Mouse (Mus musculus): ENCODE measurements around the gene Ankrd60. TPM values are rescaled to one million over a fixed set of nuclear protein-coding genes. Genes with fewer than 3 reads are reported as not detected.

The Ankrd60 gene
- polyA plus RNA-seq, 1 experiment from 2014 or later: not detected

DNA sequence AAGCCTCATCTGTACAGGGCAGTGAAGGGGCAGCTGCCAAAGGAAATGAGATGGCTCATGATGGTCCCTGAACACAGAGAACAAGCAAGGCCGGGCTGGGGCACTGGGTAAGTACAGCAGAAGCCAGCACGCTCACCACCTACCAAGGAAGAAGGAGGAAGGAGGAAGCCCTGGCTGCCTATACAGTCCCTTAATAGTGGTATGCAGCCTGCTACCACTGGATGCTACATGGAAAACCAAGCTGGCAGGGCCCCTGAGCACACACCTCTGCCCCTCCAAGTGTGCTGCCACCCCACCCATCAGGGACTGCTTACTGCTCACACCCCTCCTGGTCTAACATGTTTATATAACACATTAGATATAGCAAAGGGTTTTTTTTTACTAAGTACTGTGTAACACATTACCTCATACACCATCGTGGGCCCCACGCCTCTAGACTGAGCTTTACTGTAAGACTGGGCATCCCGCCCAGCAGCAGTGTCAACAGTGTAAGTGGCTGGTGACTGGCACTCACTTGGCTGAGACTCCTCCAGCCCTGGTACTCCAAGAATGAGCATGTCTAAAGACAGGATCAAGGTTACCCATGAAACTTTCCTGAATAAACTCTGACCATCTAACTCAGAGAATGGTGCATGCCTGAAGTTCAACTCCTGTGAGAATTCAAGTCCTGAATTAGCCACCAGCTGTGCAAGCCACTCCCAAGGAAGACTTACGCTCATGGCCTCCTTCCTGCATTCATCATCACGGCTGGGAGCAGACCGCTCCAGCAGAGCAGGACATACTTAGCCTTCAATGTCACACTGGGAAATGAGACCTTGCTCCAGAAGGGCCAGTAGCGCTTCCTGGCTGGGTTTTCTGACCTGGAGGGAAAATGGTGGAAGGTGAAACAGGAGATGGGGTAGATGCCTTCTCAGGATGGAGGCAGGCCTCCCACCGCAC is 30.1 kb upstream of the Ankrd60 start:
- ATAC-seq: peak; percentile 81
- Histone ChIP-seq H3K36me3 (ENCODE audit: control insufficient read depth, insufficient read depth, low read length) (no peaks in the 10 kb centered on the region), H3K27ac (ENCODE audit: low read length) (no peak overlapping the region), H3K9ac (ENCODE audit: low read depth, low read length) (no peak overlapping the region), H3K4me1 (ENCODE audit: control insufficient read depth, insufficient read depth, low read length) (peaks cover 8% of the 10 kb centered on the region), H3K9me3 (ENCODE audit: control insufficient read depth, low read length) (no peaks in the 10 kb centered on the region), H3K4me2 (ENCODE audit: low read depth, low read length) (no peak overlapping the region), H3K27me3 (replicated peaks; ENCODE audit: control insufficient read depth, insufficient read depth, low read length) (0 out of 2 replicates have a peak, but pooled peaks cover 9% of the 10 kb centered on the region), H3K4me3 (ENCODE audit: low read length) (no peak overlapping the region)
- WGBS: 70% methylated on average over 10 of the region's 10 CpGs

DNA sequence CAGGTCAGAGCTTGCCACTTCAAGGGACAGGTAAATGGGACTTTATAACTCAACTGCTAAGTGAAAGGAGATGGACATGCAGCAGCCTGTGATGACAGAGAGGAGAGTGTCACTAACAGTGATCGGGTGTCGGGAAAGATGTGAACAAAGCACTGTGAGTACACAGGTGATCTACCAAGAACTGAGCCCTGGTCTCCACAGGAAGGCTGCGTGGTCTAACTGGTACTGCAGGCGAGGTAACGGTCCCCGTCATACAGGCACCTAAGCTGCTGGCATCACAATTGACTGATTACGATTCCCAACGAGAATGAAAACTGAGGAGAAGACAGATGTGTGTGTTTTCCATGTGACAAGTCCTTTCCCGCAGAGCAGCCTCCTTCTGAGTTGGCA is 28.2 kb upstream of the Ankrd60 start:
- WGBS: 86% methylated on average over 9 of the region's 9 CpGs
- no peak overlapping the region for H3K4me2 ChIP-seq (ENCODE audit: low read depth, low read length)
- ATAC-seq: no peak
- H3K27ac ChIP-seq (ENCODE audit: low read length): no peak overlapping the region
- no peak overlapping the region for H3K4me3 ChIP-seq (ENCODE audit: low read length)
- no peak overlapping the region for H3K9ac ChIP-seq (ENCODE audit: low read depth, low read length)
- H3K36me3 ChIP-seq (ENCODE audit: control insufficient read depth, insufficient read depth, low read length): no peaks in the 10 kb centered on the region
- 0 out of 2 replicates have a peak, but pooled peaks cover 6% of the 10 kb centered on the region for H3K27me3 ChIP-seq (replicated peaks; ENCODE audit: control insufficient read depth, insufficient read depth, low read length)
- H3K4me1 ChIP-seq (ENCODE audit: control insufficient read depth, insufficient read depth, low read length): peaks cover 8% of the 10 kb centered on the region
- no peaks in the 10 kb centered on the region for H3K9me3 ChIP-seq (ENCODE audit: control insufficient read depth, low read length)

DNA sequence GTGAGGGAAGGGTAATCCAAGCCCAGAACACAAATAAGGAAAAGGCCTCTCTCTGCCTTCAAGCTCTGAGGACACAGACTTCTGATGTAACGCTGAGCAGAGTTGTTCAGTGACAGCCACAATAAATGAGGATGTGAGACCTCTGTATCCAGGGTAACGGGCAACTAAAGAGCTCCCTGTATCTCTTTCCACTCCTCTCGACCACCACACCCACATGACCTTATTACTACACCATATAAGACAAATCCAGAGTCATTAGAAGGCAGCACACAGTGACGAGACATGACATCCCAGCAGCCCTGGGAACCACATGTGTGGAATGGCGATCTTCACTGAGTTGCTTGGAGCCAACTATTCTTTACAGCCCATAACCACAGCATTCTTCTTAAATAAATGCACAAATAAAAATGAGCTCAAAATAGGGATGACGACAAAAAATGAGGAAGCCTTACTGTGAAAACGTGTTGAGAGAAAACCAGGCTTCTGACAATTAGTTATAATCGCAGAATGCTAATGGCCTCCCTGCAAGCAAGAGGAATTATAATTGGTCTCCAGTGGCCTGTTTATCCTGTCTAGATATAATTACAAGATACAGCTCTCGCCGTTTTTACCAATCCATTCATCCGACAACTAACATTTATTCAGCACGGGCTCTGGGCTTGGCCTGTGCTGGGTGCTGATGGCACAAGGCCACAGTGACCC is 27.7 kb upstream of the Ankrd60 start:
- 0 out of 2 replicates have a peak, but pooled peaks cover under 1% of the 10 kb centered on the region for H3K27me3 ChIP-seq (replicated peaks; ENCODE audit: control insufficient read depth, insufficient read depth, low read length)
- 64% methylated on average over 12 of the region's 12 CpGs for WGBS
- no peaks in the 10 kb centered on the region for H3K36me3 ChIP-seq (ENCODE audit: control insufficient read depth, insufficient read depth, low read length)

DNA sequence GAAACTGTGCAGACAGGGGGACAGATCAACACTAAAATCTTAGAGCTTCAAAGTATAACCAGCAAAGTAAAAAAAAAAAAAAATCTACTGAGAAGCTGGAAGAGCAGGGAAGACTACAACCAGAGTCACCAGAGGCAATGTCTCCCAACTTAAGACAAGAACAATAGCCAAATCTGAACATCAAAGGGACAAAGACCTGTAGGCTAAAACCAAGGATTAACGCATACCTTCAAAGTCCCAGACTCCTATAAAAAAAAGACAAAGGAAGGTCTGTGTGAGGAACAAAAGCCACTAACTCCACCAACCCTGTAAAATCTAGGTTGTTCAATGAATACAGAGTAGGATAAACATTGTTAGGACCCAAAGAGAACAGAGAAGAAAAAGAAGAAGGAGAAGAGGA is 23.7 kb upstream of the Ankrd60 start:
- no peak overlapping the region for H3K4me3 ChIP-seq (ENCODE audit: low read length)
- no peak overlapping the region for H3K4me2 ChIP-seq (ENCODE audit: low read depth, low read length)
- H3K36me3 ChIP-seq (ENCODE audit: control insufficient read depth, insufficient read depth, low read length): no peaks in the 10 kb centered on the region
- H3K27me3 ChIP-seq (replicated peaks; ENCODE audit: control insufficient read depth, insufficient read depth, low read length): no peaks in the 10 kb centered on the region
- 97% methylated on average over 1 of the region's 1 CpGs for WGBS
- ATAC-seq: no peak
- H3K27ac ChIP-seq (ENCODE audit: low read length): no peak overlapping the region
- H3K4me1 ChIP-seq (ENCODE audit: control insufficient read depth, insufficient read depth, low read length): no peaks in the 10 kb centered on the region
- no peaks in the 10 kb centered on the region for H3K9me3 ChIP-seq (ENCODE audit: control insufficient read depth, low read length)
- no peak overlapping the region for H3K9ac ChIP-seq (ENCODE audit: low read depth, low read length)

More for the DNA sequence above, 27.7 kb upstream of the Ankrd60 start:
- H3K4me2 ChIP-seq (ENCODE audit: low read depth, low read length): no peak overlapping the region
- ATAC-seq: no peak
- H3K4me1 ChIP-seq (ENCODE audit: control insufficient read depth, insufficient read depth, low read length): peaks cover 8% of the 10 kb centered on the region; the same call in 1 of the 2 replicates
- H3K4me3 ChIP-seq (ENCODE audit: low read length): no peak overlapping the region
- no peak overlapping the region for H3K9ac ChIP-seq (ENCODE audit: low read depth, low read length)
- no peaks in the 10 kb centered on the region for H3K9me3 ChIP-seq (ENCODE audit: control insufficient read depth, low read length)
- no peak overlapping the region for H3K27ac ChIP-seq (ENCODE audit: low read length)

DNA sequence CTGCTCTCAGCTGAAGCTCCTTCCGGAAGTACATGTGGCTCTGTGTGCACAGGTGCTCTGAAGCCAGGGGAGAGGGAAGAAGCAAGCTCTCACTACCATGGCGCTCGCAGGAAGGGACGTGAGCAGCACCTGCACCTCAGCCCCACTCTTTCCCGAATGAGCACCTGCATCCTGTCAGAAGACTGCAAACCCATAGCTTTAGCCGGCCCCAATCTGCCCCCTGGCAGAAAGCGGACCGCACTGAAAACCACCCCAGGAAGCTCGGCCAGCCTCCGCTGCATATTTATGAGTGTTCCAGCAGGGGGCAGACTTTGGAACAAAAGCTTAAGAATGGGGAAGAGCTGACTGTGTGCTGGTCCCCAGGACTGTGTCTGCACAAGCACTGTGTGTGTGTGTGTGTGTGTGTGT is 17.2 kb upstream of the Ankrd60 start:
- Histone ChIP-seq H3K27me3 (replicated peaks; ENCODE audit: control insufficient read depth, insufficient read depth, low read length) (no peaks in the 10 kb centered on the region), H3K36me3 (ENCODE audit: control insufficient read depth, insufficient read depth, low read length) (no peaks in the 10 kb centered on the region), H3K27ac (ENCODE audit: low read length) (no peak overlapping the region), H3K9ac (ENCODE audit: low read depth, low read length) (no peak overlapping the region), H3K4me2 (ENCODE audit: low read depth, low read length) (no peak overlapping the region), H3K4me3 (ENCODE audit: low read length) (no peak overlapping the region), H3K4me1 (ENCODE audit: control insufficient read depth, insufficient read depth, low read length) (no peaks in the 10 kb centered on the region), H3K9me3 (ENCODE audit: control insufficient read depth, low read length) (no peaks in the 10 kb centered on the region)
- 0 out of 2 replicates have a peak, but pooled peaks have one; percentile 4 for ATAC-seq
- 73% methylated on average over 10 of the region's 10 CpGs for WGBS

DNA sequence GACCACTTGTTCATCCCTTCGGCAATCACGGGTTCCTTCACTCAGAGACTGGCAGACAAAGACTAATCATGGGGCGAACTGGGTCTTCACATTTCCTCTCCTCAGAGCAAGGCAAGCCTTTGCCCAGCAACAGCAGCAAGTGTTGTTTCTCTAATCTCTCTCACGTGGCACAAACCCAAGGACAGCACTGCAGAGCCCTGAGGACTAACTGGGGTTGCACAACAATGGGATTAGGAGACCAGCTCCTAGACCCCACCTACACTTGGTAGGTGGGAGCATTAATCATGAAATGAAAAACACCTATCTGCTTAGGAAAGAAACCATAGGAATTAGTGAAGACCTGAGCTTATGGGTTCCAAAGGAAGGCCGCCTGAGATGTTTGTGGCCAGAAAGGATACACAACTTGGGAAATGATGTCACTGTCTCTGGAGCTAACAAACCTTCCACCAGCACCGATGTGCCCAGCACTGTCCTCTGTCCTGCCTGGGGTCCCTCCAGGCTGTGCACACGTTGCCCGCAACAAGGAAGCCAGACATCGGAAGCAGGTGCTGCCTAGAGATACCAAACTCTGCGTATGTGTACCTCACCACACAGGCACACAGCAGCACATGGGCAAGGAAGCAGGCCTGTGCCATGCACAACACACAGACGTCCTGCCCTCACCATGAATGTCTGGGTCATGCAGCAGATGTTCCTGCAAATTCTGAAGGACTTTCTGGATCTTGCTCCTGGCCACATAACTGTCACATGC is 16.3 kb upstream of the Ankrd60 start:
- no peak overlapping the region for H3K27ac ChIP-seq (ENCODE audit: low read length)
- no peaks in the 10 kb centered on the region for H3K36me3 ChIP-seq (ENCODE audit: control insufficient read depth, insufficient read depth, low read length)
- no peaks in the 10 kb centered on the region for H3K9me3 ChIP-seq (ENCODE audit: control insufficient read depth, low read length)
- H3K27me3 ChIP-seq (replicated peaks; ENCODE audit: control insufficient read depth, insufficient read depth, low read length): no peaks in the 10 kb centered on the region
- no peak overlapping the region for H3K4me3 ChIP-seq (ENCODE audit: low read length)
- no peak overlapping the region for H3K4me2 ChIP-seq (ENCODE audit: low read depth, low read length)
- H3K9ac ChIP-seq (ENCODE audit: low read depth, low read length): no peak overlapping the region
- peak; percentile 54 for ATAC-seq
- 76% methylated on average over 11 of the region's 11 CpGs for WGBS
- no peaks in the 10 kb centered on the region for H3K4me1 ChIP-seq (ENCODE audit: control insufficient read depth, insufficient read depth, low read length)

DNA sequence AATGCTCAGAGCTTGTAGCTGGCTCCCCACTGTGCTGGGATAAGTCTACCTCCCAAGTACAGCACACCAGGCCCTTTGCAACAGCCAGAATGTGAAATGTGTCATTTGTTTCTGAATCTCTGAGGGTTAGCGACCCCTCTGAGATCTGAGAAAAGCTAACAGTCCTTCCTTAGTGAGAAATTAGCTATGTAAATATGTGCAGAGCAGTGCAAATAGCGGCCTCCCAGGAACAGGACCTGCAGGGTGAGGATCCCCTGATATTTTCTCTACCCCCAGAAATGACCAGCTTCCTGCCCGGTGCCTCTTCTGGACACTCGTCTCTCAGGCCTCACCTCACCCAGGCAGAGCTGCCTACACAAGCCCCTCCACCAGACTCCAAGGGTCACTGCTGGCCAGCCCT is 15.7 kb upstream of the Ankrd60 start:
- Histone ChIP-seq H3K27ac (ENCODE audit: low read length) (no peak overlapping the region), H3K4me1 (ENCODE audit: control insufficient read depth, insufficient read depth, low read length) (no peaks in the 10 kb centered on the region), H3K36me3 (ENCODE audit: control insufficient read depth, insufficient read depth, low read length) (no peaks in the 10 kb centered on the region), H3K27me3 (replicated peaks; ENCODE audit: control insufficient read depth, insufficient read depth, low read length) (no peaks in the 10 kb centered on the region), H3K4me3 (ENCODE audit: low read length) (no peak overlapping the region), H3K9me3 (ENCODE audit: control insufficient read depth, low read length) (no peaks in the 10 kb centered on the region), H3K4me2 (ENCODE audit: low read depth, low read length) (no peak overlapping the region), H3K9ac (ENCODE audit: low read depth, low read length) (no peak overlapping the region)
- 70% methylated on average over 4 of the region's 4 CpGs for WGBS
- peak; percentile 54; the same call in 1 of the 2 replicates for ATAC-seq

DNA sequence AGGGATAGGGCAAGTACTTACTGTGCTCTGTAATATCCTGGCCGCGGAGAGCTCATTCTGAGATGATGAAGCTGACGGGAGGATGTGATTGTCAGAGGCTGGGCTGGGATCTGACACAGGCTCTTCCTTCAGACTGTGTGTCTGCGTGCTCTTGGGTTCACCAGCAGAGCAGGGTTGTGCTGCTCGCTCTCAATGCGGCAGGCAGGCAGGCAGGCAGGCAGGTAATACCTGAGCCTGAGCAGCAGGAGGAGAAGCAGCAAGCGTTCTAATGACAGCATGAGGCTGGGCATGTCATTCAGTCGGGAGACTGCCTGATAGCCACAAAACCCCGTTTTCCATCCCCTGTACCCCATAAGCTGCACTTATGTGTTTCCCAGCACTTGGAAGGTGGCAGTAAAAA is 14.6 kb upstream of the Ankrd60 start:
- Histone ChIP-seq H3K4me1 (ENCODE audit: control insufficient read depth, insufficient read depth, low read length) (no peaks in the 10 kb centered on the region), H3K4me2 (ENCODE audit: low read depth, low read length) (no peak overlapping the region), H3K4me3 (ENCODE audit: low read length) (no peak overlapping the region), H3K36me3 (ENCODE audit: control insufficient read depth, insufficient read depth, low read length) (no peaks in the 10 kb centered on the region), H3K9ac (ENCODE audit: low read depth, low read length) (no peak overlapping the region), H3K9me3 (ENCODE audit: control insufficient read depth, low read length) (no peaks in the 10 kb centered on the region), H3K27me3 (replicated peaks; ENCODE audit: control insufficient read depth, insufficient read depth, low read length) (no peaks in the 10 kb centered on the region), H3K27ac (ENCODE audit: low read length) (no peak overlapping the region)
- no peak for ATAC-seq
- 73% methylated on average over 9 of the region's 9 CpGs for WGBS

DNA sequence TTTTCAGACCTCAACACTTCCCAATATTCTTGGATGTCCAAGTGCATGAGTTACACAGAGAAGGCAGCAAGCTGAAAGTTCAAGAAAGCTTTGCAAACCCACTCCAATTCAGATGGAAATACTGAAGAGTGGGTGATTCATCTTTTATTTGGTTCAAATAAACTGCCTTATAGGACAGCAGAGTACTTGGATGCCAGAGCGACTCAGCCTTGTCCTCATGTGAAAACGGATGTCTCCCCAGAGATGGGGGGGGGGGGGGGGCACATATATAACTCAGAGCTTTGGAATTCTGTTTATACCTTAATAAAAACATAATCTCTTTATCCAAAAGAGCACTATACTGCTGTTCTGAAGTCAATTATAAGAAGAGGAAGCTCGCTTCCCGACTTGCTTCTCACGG is 9.2 kb upstream of the Ankrd60 start:
- H3K27me3 ChIP-seq (replicated peaks; ENCODE audit: control insufficient read depth, insufficient read depth, low read length): peaks cover 12% of the 10 kb centered on the region; the same call in 1 of the 2 replicates
- H3K9ac ChIP-seq (ENCODE audit: low read depth, low read length): no peak overlapping the region
- no peak overlapping the region for H3K27ac ChIP-seq (ENCODE audit: low read length)
- H3K36me3 ChIP-seq (ENCODE audit: control insufficient read depth, insufficient read depth, low read length): no peaks in the 10 kb centered on the region
- H3K9me3 ChIP-seq (ENCODE audit: control insufficient read depth, low read length): no peaks in the 10 kb centered on the region
- H3K4me3 ChIP-seq (ENCODE audit: low read length): no peak overlapping the region
- no peak overlapping the region for H3K4me2 ChIP-seq (ENCODE audit: low read depth, low read length)
- 62% methylated on average over 5 of the region's 5 CpGs for WGBS
- peaks cover 3% of the 10 kb centered on the region for H3K4me1 ChIP-seq (ENCODE audit: control insufficient read depth, insufficient read depth, low read length)
- no peak for ATAC-seq
